Mouse (Mus musculus): ENCODE measurements around the gene 4933400A11Rik.

DNA sequence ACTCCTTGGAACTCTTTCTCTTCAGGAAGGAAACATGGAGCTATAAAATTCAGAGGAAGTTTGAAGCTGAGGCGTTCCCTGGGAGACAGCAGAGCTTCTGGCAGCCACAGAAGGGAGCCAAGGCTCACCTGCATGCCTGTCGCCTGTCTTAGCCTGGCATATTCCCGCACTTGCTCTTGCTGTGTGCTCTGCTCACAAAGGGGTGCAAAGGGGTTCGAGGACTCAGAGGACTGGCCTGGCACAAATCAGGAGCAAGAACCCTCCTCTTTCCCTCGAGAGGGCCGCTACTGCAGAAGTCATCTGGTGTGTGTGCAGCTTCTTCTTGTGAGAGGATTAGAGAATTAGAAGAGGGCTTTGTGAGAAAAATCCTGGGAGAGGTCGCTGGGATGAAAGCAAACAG is 48.3 kb upstream of the 4933400A11Rik start:
- TF ChIP-seq EP300 (IDR thresholded peaks at IDR 0.05; ENCODE audit: insufficient read depth, low read depth, low read length) (no peak), CTCF (IDR thresholded peaks at IDR 0.05) (no peak)
